Mouse (Mus musculus) right cerebral cortex, adult 2 months (tissue): ENCODE measurements around the gene Tmem161a.
"Not testable (repeated sequence)": the region's sequence is repeated elsewhere in the genome, so short reads cannot be mapped to it uniquely, and the experiment has no call there.

Source experiments
- DNase-seq, 2 experiments: peaks; one replicate each; pipeline ENCODE4 v3.0.0; 2021 to 2022; ENCODE audit warnings: low spot score in 2 of 2

The Tmem161a gene

GRCm38 (mm10) chr8:70210538-70210937 is 38.4 kb downstream of the Tmem161a start:
- DNase-seq = peak; percentile 41 to 53

- DNase-seq = no peak
These were observed 39.1 kb downstream of the Tmem161a start for GRCm38 (mm10) chr8:70211275-70211674.

GRCm38 (mm10) chr8:70211726-70212111 is 39.6 kb downstream of the Tmem161a start:
- DNase-seq = peak; percentile 43 to 53

GRCm38 (mm10) chr8:70212112-70213055 is 40.2 kb downstream of the Tmem161a start, which contains the start of gene Slc25a42:
Slc25a42 (minus strand) TSS chr8:70212305.
- DNase-seq = peak; percentile 98 to 99

- no peak for DNase-seq
These were observed 42.3 kb downstream of the Tmem161a start for GRCm38 (mm10) chr8:70214411-70214810.

- no peak for DNase-seq
These were observed 42.9 kb downstream of the Tmem161a start for GRCm38 (mm10) chr8:70215092-70215491.

- DNase-seq = not testable (repeated sequence)
These were observed 44.0 kb downstream of the Tmem161a start for GRCm38 (mm10) chr8:70216161-70216560.

- peak; percentile 56 to 68 for DNase-seq
These were observed 44.4 kb downstream of the Tmem161a start for GRCm38 (mm10) chr8:70216566-70216965.

GRCm38 (mm10) chr8:70217441-70217840 is 45.3 kb downstream of the Tmem161a start:
- DNase-seq = no peak

- DNase-seq = no peak
These were observed 47.0 kb downstream of the Tmem161a start for GRCm38 (mm10) chr8:70219107-70219684.

- DNase-seq = no peak
These were observed 48.2 kb downstream of the Tmem161a start for GRCm38 (mm10) chr8:70220236-70220840.

- DNase-seq = no peak
These were observed 48.8 kb downstream of the Tmem161a start for GRCm38 (mm10) chr8:70220911-70221310.

- no peak for DNase-seq
These were observed 49.9 kb downstream of the Tmem161a start for GRCm38 (mm10) chr8:70222041-70222440.

- DNase-seq = peak in 1 of 2 experiments; percentile 38
These were observed 51.2 kb downstream of the Tmem161a start for GRCm38 (mm10) chr8:70223341-70223740.

GRCm38 (mm10) chr8:70227997-70228396 is 55.8 kb downstream of the Tmem161a start:
- DNase-seq = no peak

- no peak for DNase-seq
These were observed 58.7 kb downstream of the Tmem161a start for GRCm38 (mm10) chr8:70230837-70231236.
